Mouse (Mus musculus): ENCODE results near the gene Epb41l2. TPM values are rescaled to one million over a fixed set of nuclear protein-coding genes. Genes with fewer than 3 reads are reported as not detected.

Epb41l2 gene
- polyA plus RNA-seq, 1 experiment from 2014 or later: 40.8 TPM

GRCm38 (mm10) chr10:25402886-25403285 is 43.3 kb downstream of the Epb41l2 start:
- no peak overlapping the region for H3K9ac ChIP-seq (ENCODE audit: low read length)
- H3K4me3 ChIP-seq (ENCODE audit: low read depth, low read length): no peak overlapping the region
- H3K36me3 ChIP-seq (ENCODE audit: control insufficient read depth, insufficient read depth, low read length): no peaks in the 10 kb centered on the region
- no peak for ATAC-seq (ENCODE audit: low FRiP score)
- no peak overlapping the region for H3K4me2 ChIP-seq
- no peaks in the 10 kb centered on the region for H3K4me1 ChIP-seq (ENCODE audit: control insufficient read depth, insufficient read depth, low read length)
- no peaks in the 10 kb centered on the region for H3K27me3 ChIP-seq (ENCODE audit: control insufficient read depth, insufficient read depth, low read length)
- WGBS: 57% methylated on average over 1 of the region's 1 CpGs
- H3K9me3 ChIP-seq (ENCODE audit: control insufficient read depth, low read length): no peaks in the 10 kb centered on the region
- DNase-seq (ENCODE audit: low spot score, missing footprints): no peak
- H3K27ac ChIP-seq (ENCODE audit: low read depth, low read length): no peak overlapping the region

- Histone ChIP-seq H3K9ac (ENCODE audit: low read length) (no peak overlapping the region), H3K27me3 (ENCODE audit: control insufficient read depth, insufficient read depth, low read length) (no peaks in the 10 kb centered on the region), H3K4me3 (ENCODE audit: low read depth, low read length) (no peak overlapping the region), H3K27ac (ENCODE audit: low read depth, low read length) (no peak overlapping the region), H3K36me3 (ENCODE audit: control insufficient read depth, insufficient read depth, low read length) (no peaks in the 10 kb centered on the region), H3K9me3 (ENCODE audit: control insufficient read depth, low read length) (no peaks in the 10 kb centered on the region), H3K4me2 (no peak overlapping the region), H3K4me1 (ENCODE audit: control insufficient read depth, insufficient read depth, low read length) (no peaks in the 10 kb centered on the region)
- no peak for ATAC-seq (ENCODE audit: low FRiP score)
- DNase-seq (ENCODE audit: low spot score, missing footprints): no peak
- WGBS: 89% methylated on average over 15 of the region's 15 CpGs
Measured at GRCm38 (mm10) chr10:25403813-25404701, 44.5 kb downstream of the Epb41l2 start.

GRCm38 (mm10) chr10:25404702-25405098 is 45.1 kb downstream of the Epb41l2 start:
- H3K9me3 ChIP-seq (ENCODE audit: control insufficient read depth, low read length): no peaks in the 10 kb centered on the region
- ATAC-seq (ENCODE audit: low FRiP score): no peak
- H3K4me1 ChIP-seq (ENCODE audit: control insufficient read depth, insufficient read depth, low read length): no peaks in the 10 kb centered on the region
- no peaks in the 10 kb centered on the region for H3K36me3 ChIP-seq (ENCODE audit: control insufficient read depth, insufficient read depth, low read length)
- no peak overlapping the region for H3K4me2 ChIP-seq
- no peak overlapping the region for H3K4me3 ChIP-seq (ENCODE audit: low read depth, low read length)
- H3K27ac ChIP-seq (ENCODE audit: low read depth, low read length): no peak overlapping the region
- DNase-seq (ENCODE audit: low spot score, missing footprints): no peak
- no peak overlapping the region for H3K9ac ChIP-seq (ENCODE audit: low read length)
- WGBS: 70% methylated on average over 6 of the region's 6 CpGs
- H3K27me3 ChIP-seq (ENCODE audit: control insufficient read depth, insufficient read depth, low read length): no peaks in the 10 kb centered on the region

DNA sequence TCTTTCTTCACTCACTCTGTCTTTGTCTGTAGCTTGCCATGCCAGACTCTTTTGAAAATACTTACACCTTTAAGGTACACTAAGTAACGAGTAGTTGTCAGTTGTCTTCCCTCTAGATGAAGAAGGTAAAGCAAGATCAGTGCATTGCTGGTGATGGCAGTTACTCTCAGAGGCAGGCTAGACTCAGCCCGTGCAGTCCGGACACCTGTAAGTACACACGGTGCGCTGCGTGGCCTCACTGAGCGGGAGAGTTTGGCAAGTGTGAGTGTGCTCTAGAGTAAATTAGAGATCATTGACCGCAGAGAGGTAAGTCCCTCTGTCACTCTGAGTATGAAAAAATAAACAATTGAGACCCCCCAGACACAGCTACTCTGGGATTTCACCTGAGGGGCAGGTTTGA is 46.0 kb downstream of the Epb41l2 start:
- H3K4me2 ChIP-seq: no peak overlapping the region
- H3K9me3 ChIP-seq (ENCODE audit: control insufficient read depth, low read length): no peaks in the 10 kb centered on the region
- H3K4me1 ChIP-seq (ENCODE audit: control insufficient read depth, insufficient read depth, low read length): no peaks in the 10 kb centered on the region
- H3K4me3 ChIP-seq (ENCODE audit: low read depth, low read length): no peak overlapping the region
- H3K27me3 ChIP-seq (ENCODE audit: control insufficient read depth, insufficient read depth, low read length): no peaks in the 10 kb centered on the region
- H3K27ac ChIP-seq (ENCODE audit: low read depth, low read length): no peak overlapping the region
- H3K36me3 ChIP-seq (ENCODE audit: control insufficient read depth, insufficient read depth, low read length): no peaks in the 10 kb centered on the region
- H3K9ac ChIP-seq (ENCODE audit: low read length): no peak overlapping the region
- WGBS: 88% methylated on average over 8 of the region's 8 CpGs
- DNase-seq (ENCODE audit: low spot score, missing footprints): no peak
- ATAC-seq (ENCODE audit: low FRiP score): no peak

DNA sequence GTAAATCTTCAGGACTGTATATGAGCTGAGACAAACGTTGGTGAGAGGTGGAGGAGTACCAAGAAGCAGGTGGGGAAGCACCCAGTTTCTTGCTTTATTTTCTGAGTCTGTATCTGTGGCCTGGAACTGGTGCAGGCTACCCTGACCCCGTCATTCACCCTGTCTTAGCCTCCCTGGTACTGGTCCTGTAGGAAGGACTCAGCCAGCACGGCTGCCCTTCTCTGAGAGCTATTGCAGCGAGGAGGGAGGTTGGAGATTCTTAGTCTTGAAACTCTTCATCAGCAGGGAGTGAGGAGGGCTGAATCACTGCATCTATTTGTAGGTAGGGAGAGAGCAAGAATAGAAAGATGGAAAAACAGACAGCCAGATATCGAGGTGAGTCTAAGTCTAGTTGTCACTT is 47.1 kb downstream of the Epb41l2 start:
- Histone ChIP-seq H3K4me2 (no peak overlapping the region), H3K9me3 (ENCODE audit: control insufficient read depth, low read length) (no peaks in the 10 kb centered on the region), H3K36me3 (ENCODE audit: control insufficient read depth, insufficient read depth, low read length) (no peaks in the 10 kb centered on the region), H3K4me1 (ENCODE audit: control insufficient read depth, insufficient read depth, low read length) (no peaks in the 10 kb centered on the region), H3K4me3 (ENCODE audit: low read depth, low read length) (no peak overlapping the region), H3K27ac (ENCODE audit: low read depth, low read length) (no peak overlapping the region), H3K27me3 (ENCODE audit: control insufficient read depth, insufficient read depth, low read length) (no peaks in the 10 kb centered on the region), H3K9ac (ENCODE audit: low read length) (no peak overlapping the region)
- ATAC-seq (ENCODE audit: low FRiP score) (no peak), DNase-seq (ENCODE audit: low spot score, missing footprints) (no peak)
- WGBS: 84% methylated on average over 5 of the region's 5 CpGs

DNA sequence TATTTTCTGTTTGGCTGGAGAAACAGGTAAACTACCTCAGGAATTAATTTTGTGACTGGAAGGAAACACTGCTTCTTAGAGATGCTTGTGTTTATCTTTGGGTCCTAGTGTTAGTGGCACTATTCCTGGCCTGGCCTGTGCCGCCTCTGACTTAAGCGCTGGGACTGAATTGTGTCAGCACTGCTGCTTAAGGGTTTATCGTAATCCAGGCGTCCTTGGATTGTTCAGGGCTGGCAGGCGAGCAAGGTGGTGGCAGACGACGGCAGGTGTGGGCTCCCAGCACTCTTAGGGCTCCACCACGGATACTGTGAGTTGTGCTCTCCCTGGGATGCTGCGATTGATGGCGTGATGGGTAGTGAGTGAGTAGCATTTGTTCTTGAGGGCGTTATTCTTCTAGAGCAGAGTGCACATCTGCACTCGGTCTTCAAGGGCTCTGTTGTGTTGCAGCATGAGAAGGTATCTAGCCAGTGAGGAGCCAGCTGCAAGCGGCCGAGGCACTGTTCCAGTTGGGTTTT is 48.6 kb downstream of the Epb41l2 start:
- DNase-seq (ENCODE audit: low spot score, missing footprints) (no peak), ATAC-seq (ENCODE audit: low FRiP score) (no peak)
- Histone ChIP-seq H3K36me3 (ENCODE audit: control insufficient read depth, insufficient read depth, low read length) (no peaks in the 10 kb centered on the region), H3K27me3 (ENCODE audit: control insufficient read depth, insufficient read depth, low read length) (no peaks in the 10 kb centered on the region), H3K4me1 (ENCODE audit: control insufficient read depth, insufficient read depth, low read length) (no peaks in the 10 kb centered on the region), H3K9me3 (ENCODE audit: control insufficient read depth, low read length) (no peaks in the 10 kb centered on the region), H3K4me2 (no peak overlapping the region), H3K9ac (ENCODE audit: low read length) (no peak overlapping the region), H3K4me3 (ENCODE audit: low read depth, low read length) (no peak overlapping the region), H3K27ac (ENCODE audit: low read depth, low read length) (no peak overlapping the region)
- 81% methylated on average over 14 of the region's 14 CpGs for WGBS

- Histone ChIP-seq H3K9me3 (ENCODE audit: control insufficient read depth, low read length) (no peaks in the 10 kb centered on the region), H3K36me3 (ENCODE audit: control insufficient read depth, insufficient read depth, low read length) (no peaks in the 10 kb centered on the region), H3K9ac (ENCODE audit: low read length) (no peak overlapping the region), H3K27ac (ENCODE audit: low read depth, low read length) (no peak overlapping the region), H3K4me3 (ENCODE audit: low read depth, low read length) (no peak overlapping the region), H3K4me1 (ENCODE audit: control insufficient read depth, insufficient read depth, low read length) (no peaks in the 10 kb centered on the region), H3K27me3 (ENCODE audit: control insufficient read depth, insufficient read depth, low read length) (no peaks in the 10 kb centered on the region), H3K4me2 (no peak overlapping the region)
- no peak for ATAC-seq (ENCODE audit: low FRiP score)
- WGBS: 76% methylated on average over 6 of the region's 6 CpGs
- no peak for DNase-seq (ENCODE audit: low spot score, missing footprints)
Measured at GRCm38 (mm10) chr10:25411836-25412373, 52.3 kb downstream of the Epb41l2 start.

DNA sequence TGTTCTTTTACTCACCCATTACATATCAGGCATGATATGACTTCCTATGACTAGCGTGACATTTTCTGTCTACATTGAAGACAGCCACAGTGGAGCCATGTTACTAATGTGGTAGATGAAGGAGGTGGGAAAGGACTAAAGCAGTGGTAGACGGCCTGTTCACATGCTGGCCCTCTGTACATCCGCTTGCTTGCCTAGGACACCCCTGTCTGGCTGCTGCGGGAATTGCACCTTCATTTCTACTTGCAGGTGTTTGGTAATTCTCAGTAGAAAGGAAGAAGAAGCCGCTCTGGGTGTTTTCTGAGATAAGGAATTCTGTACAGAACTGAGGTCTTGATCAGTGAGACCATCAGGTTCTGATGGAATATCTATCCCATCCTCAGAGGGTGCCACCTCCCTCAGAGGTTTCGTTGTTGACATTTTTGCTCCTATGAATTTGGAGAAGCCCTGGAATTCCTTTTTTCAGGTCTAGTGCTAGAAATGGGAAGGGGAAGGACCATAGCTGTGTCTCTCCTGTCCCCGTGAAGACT is 55.7 kb downstream of the Epb41l2 start:
- DNase-seq (ENCODE audit: low spot score, missing footprints): no peak
- Histone ChIP-seq H3K9ac (ENCODE audit: low read length) (no peak overlapping the region), H3K4me1 (ENCODE audit: control insufficient read depth, insufficient read depth, low read length) (no peaks in the 10 kb centered on the region), H3K4me3 (ENCODE audit: low read depth, low read length) (no peak overlapping the region), H3K27me3 (ENCODE audit: control insufficient read depth, insufficient read depth, low read length) (no peaks in the 10 kb centered on the region), H3K4me2 (no peak overlapping the region), H3K9me3 (ENCODE audit: control insufficient read depth, low read length) (no peaks in the 10 kb centered on the region), H3K36me3 (ENCODE audit: control insufficient read depth, insufficient read depth, low read length) (no peaks in the 10 kb centered on the region), H3K27ac (ENCODE audit: low read depth, low read length) (no peak overlapping the region)
- no peak for ATAC-seq (ENCODE audit: low FRiP score)
- 85% methylated on average over 7 of the region's 7 CpGs for WGBS

- Histone ChIP-seq H3K27me3 (ENCODE audit: control insufficient read depth, insufficient read depth, low read length) (no peaks in the 10 kb centered on the region), H3K27ac (ENCODE audit: low read depth, low read length) (no peak overlapping the region), H3K4me2 (no peak overlapping the region), H3K9me3 (ENCODE audit: control insufficient read depth, low read length) (no peaks in the 10 kb centered on the region), H3K4me1 (ENCODE audit: control insufficient read depth, insufficient read depth, low read length) (no peaks in the 10 kb centered on the region), H3K9ac (ENCODE audit: low read length) (no peak overlapping the region), H3K4me3 (ENCODE audit: low read depth, low read length) (no peak overlapping the region), H3K36me3 (ENCODE audit: control insufficient read depth, insufficient read depth, low read length) (no peaks in the 10 kb centered on the region)
- 83% methylated on average over 5 of the region's 5 CpGs for WGBS
- DNase-seq (ENCODE audit: low spot score, missing footprints): no peak
- no peak for ATAC-seq (ENCODE audit: low FRiP score)
Measured at GRCm38 (mm10) chr10:25416696-25417095, 57.1 kb downstream of the Epb41l2 start.
